Mouse (Mus musculus) kidney, adult 2 months (tissue): ENCODE results near the gene Glrx5.

Source experiments
- CTCF ChIP-seq: fragments of 200-500 bp; conservative IDR thresholded peaks from 2 replicates; pipeline ENCODE4 v1.5.1; 2011; ENCODE audit warnings: low read depth, mild to moderate bottlenecking, control low read depth, low read length, moderate library complexity, mixed read lengths; ENCODE audit not compliant: insufficient read depth, insufficient read length
- POLR2A ChIP-seq: fragments of 200-500 bp; IDR thresholded peaks from one replicate; pipeline ENCODE4 v1.6.1; 2011; ENCODE audit warnings: low read depth, low read length, control low read depth

- TF ChIP-seq CTCF (no peak), POLR2A (no peak)
These were observed 10.3 kb upstream of the Glrx5 start for GRCm38 (mm10) chr12:105022141-105022540.
